Mouse (Mus musculus): ENCODE measurements around the gene Nav1. TPM values are rescaled to one million over a fixed set of nuclear protein-coding genes. Genes with fewer than 3 reads are reported as not detected.

The Nav1 gene
- polyA plus RNA-seq, 1 experiment from 2014 or later, result 25.6 TPM

DNA sequence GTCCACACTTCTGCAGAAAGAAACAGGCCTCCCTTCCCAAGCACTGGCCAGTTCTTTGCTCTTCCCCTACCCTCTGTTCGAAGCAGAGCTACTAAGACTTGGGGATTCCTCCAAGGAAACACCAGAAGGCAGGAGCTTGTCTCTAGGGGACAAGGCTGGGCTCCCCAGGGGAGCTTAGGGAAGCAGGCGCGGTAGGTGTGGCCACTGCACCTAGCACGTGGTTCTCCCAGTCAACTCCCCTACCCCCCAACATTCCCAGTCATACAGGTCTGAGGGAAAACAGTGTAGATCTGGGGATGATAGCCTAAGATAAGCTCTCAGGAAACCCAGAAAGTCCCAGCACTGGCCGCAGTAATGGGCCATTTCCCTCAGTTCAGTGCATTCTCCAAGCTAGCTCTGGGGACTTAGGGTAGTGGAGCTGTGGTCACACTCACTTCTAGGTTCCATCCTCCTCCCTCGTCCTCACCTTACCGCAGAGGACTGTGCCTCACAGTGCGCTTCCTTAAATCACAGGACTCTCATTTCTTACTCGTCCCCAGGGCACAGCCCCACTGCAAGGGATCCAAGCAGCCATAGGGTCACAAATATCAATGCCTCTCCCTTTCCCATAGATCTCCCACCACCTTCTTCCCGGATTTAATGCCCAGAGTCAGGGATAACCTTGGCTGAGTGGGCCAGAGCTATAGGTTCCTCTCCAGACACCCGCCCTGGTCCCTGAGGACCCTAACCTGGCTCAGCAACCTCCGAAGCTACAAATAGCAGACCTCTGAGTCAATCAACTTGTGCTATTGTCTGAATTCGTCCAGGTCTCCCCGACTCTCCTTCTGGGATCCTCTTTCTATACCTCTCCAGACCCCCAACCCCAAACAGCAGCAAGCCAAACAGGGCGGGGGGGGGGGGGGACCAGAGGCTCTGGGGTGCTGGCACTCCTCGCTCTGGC is 97.7 kb downstream of the Nav1 start:
- Histone ChIP-seq H3K36me3 (ENCODE audit: control insufficient read depth, insufficient read depth, low read length) (no peaks in the 10 kb centered on the region; the same call in 1 of the 2 replicates), H3K27me3 (ENCODE audit: control insufficient read depth, insufficient read depth, low read length) (no peaks in the 10 kb centered on the region), H3K9me3 (ENCODE audit: control insufficient read depth, low read depth, low read length) (no peaks in the 10 kb centered on the region), H3K4me2 (replicated peaks; ENCODE audit: low read depth, low read length) (peak overlapping the region; percentile 75), H3K9ac (replicated peaks; ENCODE audit: low read depth, low read length) (peak overlapping the region; percentile 38; the same call in 1 of the 2 replicates), H3K4me3 (ENCODE audit: low read depth, low read length) (peak overlapping the region; percentile 45), H3K4me1 (ENCODE audit: control insufficient read depth, insufficient read depth, low read length) (peaks cover 42% of the 10 kb centered on the region), H3K27ac (ENCODE audit: low read length) (no peak overlapping the region)
- WGBS, result 16% methylated on average over 16 of the region's 16 CpGs
- ATAC-seq (ENCODE audit: insufficient number of reproducible peaks, insufficient read depth, low FRiP score, low read depth), result no peak

DNA sequence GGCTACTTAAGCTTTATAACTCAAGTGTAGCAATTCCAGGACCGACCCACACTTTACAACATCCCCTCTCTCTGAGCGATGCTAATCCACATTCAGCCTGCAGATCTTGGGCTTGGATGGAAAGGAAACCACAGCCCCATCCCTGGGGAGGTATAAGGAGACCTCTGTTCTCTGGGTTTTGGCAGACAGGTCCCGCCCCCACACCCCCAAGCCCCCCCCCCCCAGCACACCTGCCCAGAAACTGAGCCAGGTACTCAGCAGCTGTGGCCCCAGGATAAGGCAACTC is 98.8 kb downstream of the Nav1 start:
- Histone ChIP-seq H3K4me3 (ENCODE audit: low read depth, low read length) (no peak overlapping the region), H3K4me1 (ENCODE audit: control insufficient read depth, insufficient read depth, low read length) (peaks cover 35% of the 10 kb centered on the region), H3K4me2 (replicated peaks; ENCODE audit: low read depth, low read length) (peak overlapping the region; percentile 75), H3K36me3 (ENCODE audit: control insufficient read depth, insufficient read depth, low read length) (no peaks in the 10 kb centered on the region; the same call in 1 of the 2 replicates), H3K27me3 (ENCODE audit: control insufficient read depth, insufficient read depth, low read length) (no peaks in the 10 kb centered on the region), H3K9ac (replicated peaks; ENCODE audit: low read depth, low read length) (no peak overlapping the region), H3K9me3 (ENCODE audit: control insufficient read depth, low read depth, low read length) (no peaks in the 10 kb centered on the region), H3K27ac (ENCODE audit: low read length) (no peak overlapping the region)
- WGBS, result 18% methylated on average over 3 of the region's 3 CpGs
- no peak for ATAC-seq (ENCODE audit: insufficient number of reproducible peaks, insufficient read depth, low FRiP score, low read depth)

DNA sequence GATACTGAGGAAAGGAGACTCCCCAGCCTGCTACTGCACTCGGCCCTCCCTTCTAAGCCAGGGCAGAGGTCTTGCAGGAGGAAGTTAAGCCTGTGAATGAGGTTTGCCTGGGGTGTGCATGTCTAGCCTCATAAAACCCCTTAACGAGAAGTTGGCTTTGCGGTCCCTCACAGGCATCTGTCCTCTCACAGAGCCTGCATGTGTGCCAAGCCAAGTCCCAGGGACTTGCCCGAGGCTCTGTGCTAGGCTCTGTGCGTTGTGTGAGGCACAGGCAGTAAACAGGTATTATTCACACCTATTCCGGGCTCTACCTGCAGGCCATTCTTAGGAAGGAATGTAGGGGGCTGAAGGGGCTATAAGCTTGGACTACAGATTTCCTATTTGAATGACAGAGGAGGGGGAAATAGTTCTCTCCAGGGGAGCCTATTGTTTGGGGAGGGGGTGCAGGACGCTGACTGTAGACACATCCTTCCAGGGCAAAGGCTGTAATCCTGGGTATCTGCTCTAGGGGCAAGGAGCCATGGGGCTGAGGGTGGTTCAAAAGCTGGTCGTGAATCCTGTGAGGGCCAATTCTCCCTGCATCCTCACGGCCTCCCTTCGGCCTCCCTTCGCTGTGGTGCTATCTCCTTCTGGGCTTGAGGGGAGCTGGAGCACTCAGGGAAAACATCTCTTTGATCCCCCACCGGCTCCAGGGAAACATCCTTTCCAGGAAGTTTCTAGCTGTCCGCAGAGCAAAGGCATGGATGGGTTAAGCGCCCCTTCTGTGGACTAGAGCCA is 99.3 kb downstream of the Nav1 start:
- no peak for ATAC-seq (ENCODE audit: insufficient number of reproducible peaks, insufficient read depth, low FRiP score, low read depth)
- WGBS, result 52% methylated on average over 14 of the region's 14 CpGs
- Histone ChIP-seq H3K9me3 (ENCODE audit: control insufficient read depth, low read depth, low read length) (no peaks in the 10 kb centered on the region), H3K27me3 (ENCODE audit: control insufficient read depth, insufficient read depth, low read length) (no peaks in the 10 kb centered on the region), H3K36me3 (ENCODE audit: control insufficient read depth, insufficient read depth, low read length) (no peaks in the 10 kb centered on the region; the same call in 1 of the 2 replicates), H3K27ac (ENCODE audit: low read length) (no peak overlapping the region), H3K9ac (replicated peaks; ENCODE audit: low read depth, low read length) (no peak overlapping the region), H3K4me1 (ENCODE audit: control insufficient read depth, insufficient read depth, low read length) (peaks cover 35% of the 10 kb centered on the region), H3K4me3 (ENCODE audit: low read depth, low read length) (no peak overlapping the region), H3K4me2 (replicated peaks; ENCODE audit: low read depth, low read length) (no peak overlapping the region)

DNA sequence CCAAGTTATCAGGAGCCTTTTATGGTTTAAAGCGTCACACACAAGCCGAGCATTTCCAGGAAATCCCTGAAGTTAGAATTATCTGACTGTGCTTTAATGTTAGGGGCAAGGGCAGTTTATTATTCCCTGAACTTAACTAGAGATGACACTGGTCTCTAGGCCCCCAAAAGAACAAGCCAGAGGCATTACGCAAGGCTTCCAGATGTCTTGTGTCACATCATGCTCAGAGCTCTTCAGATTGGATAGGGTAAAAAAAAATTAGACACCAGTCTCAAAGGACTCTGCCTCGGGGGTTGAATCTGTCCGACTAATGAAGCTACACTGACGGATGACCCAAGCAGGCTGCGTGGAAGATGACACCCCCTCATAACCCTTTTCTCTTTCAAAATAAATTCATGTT is 101.6 kb downstream of the Nav1 start:
- ATAC-seq (ENCODE audit: insufficient number of reproducible peaks, insufficient read depth, low FRiP score, low read depth), result no peak
- WGBS, result 43% methylated on average over 7 of the region's 7 CpGs
- Histone ChIP-seq H3K9ac (replicated peaks; ENCODE audit: low read depth, low read length) (no peak overlapping the region), H3K4me1 (ENCODE audit: control insufficient read depth, insufficient read depth, low read length) (peaks cover 29% of the 10 kb centered on the region), H3K27ac (ENCODE audit: low read length) (no peak overlapping the region), H3K4me2 (replicated peaks; ENCODE audit: low read depth, low read length) (no peak overlapping the region), H3K36me3 (ENCODE audit: control insufficient read depth, insufficient read depth, low read length) (no peaks in the 10 kb centered on the region; the same call in 1 of the 2 replicates), H3K27me3 (ENCODE audit: control insufficient read depth, insufficient read depth, low read length) (no peaks in the 10 kb centered on the region), H3K9me3 (ENCODE audit: control insufficient read depth, low read depth, low read length) (no peaks in the 10 kb centered on the region), H3K4me3 (ENCODE audit: low read depth, low read length) (no peak overlapping the region)

DNA sequence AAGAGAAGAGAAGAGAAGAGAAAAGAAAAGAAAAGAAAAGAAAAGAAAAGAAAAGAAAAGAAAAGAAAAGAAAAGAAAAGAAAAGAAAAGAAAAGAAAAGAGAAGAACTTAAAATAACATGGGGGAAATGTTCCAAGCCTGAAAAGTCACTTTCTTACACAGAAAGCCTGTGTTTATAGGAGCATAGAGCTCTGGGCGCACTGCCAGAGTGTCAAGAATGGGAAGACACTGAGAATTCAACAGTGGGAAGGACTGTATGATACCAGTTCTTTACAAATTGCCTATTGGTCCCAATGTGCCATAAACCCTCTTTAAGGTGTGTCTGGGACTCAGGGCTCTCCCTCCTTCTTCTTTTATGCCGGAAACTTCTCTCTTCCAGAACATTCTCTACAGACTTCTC is 103.7 kb downstream of the Nav1 start:
- Histone ChIP-seq H3K36me3 (ENCODE audit: control insufficient read depth, insufficient read depth, low read length) (no peaks in the 10 kb centered on the region; the same call in 1 of the 2 replicates), H3K4me2 (replicated peaks; ENCODE audit: low read depth, low read length) (no peak overlapping the region), H3K9me3 (ENCODE audit: control insufficient read depth, low read depth, low read length) (no peaks in the 10 kb centered on the region), H3K9ac (replicated peaks; ENCODE audit: low read depth, low read length) (no peak overlapping the region), H3K27ac (ENCODE audit: low read length) (peak overlapping the region; percentile 10; the same call in 1 of the 2 replicates), H3K4me3 (ENCODE audit: low read depth, low read length) (no peak overlapping the region), H3K4me1 (ENCODE audit: control insufficient read depth, insufficient read depth, low read length) (peaks cover 19% of the 10 kb centered on the region), H3K27me3 (ENCODE audit: control insufficient read depth, insufficient read depth, low read length) (no peaks in the 10 kb centered on the region)
- ATAC-seq (ENCODE audit: insufficient number of reproducible peaks, insufficient read depth, low FRiP score, low read depth), result no peak
- WGBS, result 69% methylated on average over 2 of the region's 2 CpGs

DNA sequence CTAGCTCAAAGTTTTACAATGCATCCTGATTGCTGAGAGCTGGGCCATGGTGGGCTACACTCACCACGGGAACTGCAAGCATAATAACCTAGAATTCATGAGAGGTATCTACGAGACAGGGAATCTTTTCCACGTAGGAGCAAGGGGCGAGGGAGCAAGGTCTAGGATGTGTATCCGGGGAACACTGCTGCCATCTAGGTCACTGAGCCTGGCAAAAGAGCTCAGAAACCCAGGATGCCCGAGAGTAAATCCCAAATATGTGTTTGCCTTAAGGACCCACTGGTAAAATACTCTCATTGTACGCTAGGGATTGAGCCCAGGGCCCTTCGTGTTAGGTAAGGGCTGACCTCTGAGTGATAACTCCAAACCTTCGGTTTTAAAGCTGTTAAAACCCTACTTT is 104.3 kb downstream of the Nav1 start:
- Histone ChIP-seq H3K9me3 (ENCODE audit: control insufficient read depth, low read depth, low read length) (no peaks in the 10 kb centered on the region), H3K4me2 (replicated peaks; ENCODE audit: low read depth, low read length) (no peak overlapping the region), H3K27ac (ENCODE audit: low read length) (no peak overlapping the region), H3K4me1 (ENCODE audit: control insufficient read depth, insufficient read depth, low read length) (peaks cover 13% of the 10 kb centered on the region), H3K9ac (replicated peaks; ENCODE audit: low read depth, low read length) (no peak overlapping the region), H3K36me3 (ENCODE audit: control insufficient read depth, insufficient read depth, low read length) (no peaks in the 10 kb centered on the region; the same call in 1 of the 2 replicates), H3K4me3 (ENCODE audit: low read depth, low read length) (no peak overlapping the region), H3K27me3 (ENCODE audit: control insufficient read depth, insufficient read depth, low read length) (no peaks in the 10 kb centered on the region)
- 81% methylated on average over 9 of the region's 9 CpGs for WGBS
- ATAC-seq (ENCODE audit: insufficient number of reproducible peaks, insufficient read depth, low FRiP score, low read depth), result no peak

DNA sequence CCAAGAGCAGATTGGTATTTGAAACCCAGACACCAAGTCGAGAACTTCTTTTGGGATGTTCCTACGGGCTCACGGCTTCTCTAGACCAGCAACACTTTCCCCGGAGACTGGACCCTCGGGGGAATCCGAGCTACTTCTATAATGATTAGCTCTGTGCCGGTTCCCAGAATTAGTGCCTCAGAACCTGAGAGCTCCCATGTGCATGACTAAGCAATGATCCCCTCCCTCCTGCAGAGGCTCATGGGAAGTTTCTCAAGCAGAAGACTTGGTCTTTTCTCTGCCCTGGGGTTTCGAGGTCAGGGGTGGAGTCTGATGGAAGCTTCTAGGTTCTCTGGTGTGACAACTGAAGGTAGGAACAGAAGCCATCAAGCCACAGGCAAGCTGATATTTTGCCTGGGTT is 105.0 kb downstream of the Nav1 start:
- H3K27ac ChIP-seq (ENCODE audit: low read length), result no peak overlapping the region
- no peaks in the 10 kb centered on the region for H3K27me3 ChIP-seq (ENCODE audit: control insufficient read depth, insufficient read depth, low read length)
- peaks cover 13% of the 10 kb centered on the region for H3K4me1 ChIP-seq (ENCODE audit: control insufficient read depth, insufficient read depth, low read length)
- no peaks in the 10 kb centered on the region; the same call in 1 of the 2 replicates for H3K36me3 ChIP-seq (ENCODE audit: control insufficient read depth, insufficient read depth, low read length)
- no peaks in the 10 kb centered on the region for H3K9me3 ChIP-seq (ENCODE audit: control insufficient read depth, low read depth, low read length)
- WGBS, result 72% methylated on average over 8 of the region's 8 CpGs
- no peak overlapping the region for H3K4me3 ChIP-seq (ENCODE audit: low read depth, low read length)
- H3K9ac ChIP-seq (replicated peaks; ENCODE audit: low read depth, low read length), result no peak overlapping the region
- no peak for ATAC-seq (ENCODE audit: insufficient number of reproducible peaks, insufficient read depth, low FRiP score, low read depth)
- no peak overlapping the region for H3K4me2 ChIP-seq (replicated peaks; ENCODE audit: low read depth, low read length)

DNA sequence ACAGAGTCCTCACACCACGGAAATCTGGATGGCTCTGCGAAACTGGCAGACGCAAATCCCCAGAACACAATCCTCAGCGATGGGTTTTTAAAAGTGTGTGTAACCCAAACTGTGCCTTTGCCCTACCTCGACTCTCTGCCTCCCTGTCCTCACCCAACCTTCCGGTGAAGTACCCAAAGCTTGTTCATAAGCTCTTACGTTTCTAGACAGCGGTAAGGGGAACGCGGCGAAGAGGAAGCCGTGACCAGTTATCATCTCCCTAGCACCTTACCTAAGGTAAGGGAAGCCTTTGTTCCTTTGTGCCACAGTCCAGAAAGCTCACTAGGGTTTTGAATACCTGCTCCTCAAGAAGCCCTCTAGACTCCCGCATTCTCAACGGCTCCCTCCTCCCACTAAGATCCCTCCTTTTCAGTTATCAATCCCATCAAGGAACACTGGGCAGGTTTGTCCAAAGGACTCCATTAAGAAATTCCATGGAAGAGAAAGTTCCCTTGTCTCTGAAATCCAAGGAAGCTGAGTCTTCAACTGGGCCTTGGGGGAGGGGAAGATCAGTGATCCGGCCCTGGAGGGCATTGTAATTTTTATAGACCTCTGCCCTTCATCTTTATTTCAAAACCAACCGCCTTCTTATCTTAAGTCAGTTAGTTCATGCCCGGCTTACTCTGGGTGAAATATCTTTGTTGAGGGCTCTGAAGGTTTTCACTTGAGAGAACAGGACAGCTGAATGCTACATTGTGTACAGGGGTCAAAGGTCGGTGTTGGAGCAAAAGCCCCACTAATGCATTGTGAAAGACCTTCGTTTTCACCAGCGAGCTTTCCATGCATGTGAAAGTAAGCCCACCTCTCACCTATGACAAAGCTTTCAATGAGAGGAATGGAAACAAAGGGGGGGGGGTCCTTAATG is 108.4 kb downstream of the Nav1 start:
- no peak overlapping the region for H3K4me3 ChIP-seq (ENCODE audit: low read depth, low read length)
- no peak for ATAC-seq (ENCODE audit: insufficient number of reproducible peaks, insufficient read depth, low FRiP score, low read depth)
- H3K27me3 ChIP-seq (ENCODE audit: control insufficient read depth, insufficient read depth, low read length), result no peaks in the 10 kb centered on the region
- no peaks in the 10 kb centered on the region for H3K36me3 ChIP-seq (ENCODE audit: control insufficient read depth, insufficient read depth, low read length)
- H3K4me2 ChIP-seq (replicated peaks; ENCODE audit: low read depth, low read length), result no peak overlapping the region
- no peak overlapping the region for H3K27ac ChIP-seq (ENCODE audit: low read length)
- H3K9me3 ChIP-seq (ENCODE audit: control insufficient read depth, low read depth, low read length), result no peaks in the 10 kb centered on the region
- no peak overlapping the region for H3K9ac ChIP-seq (replicated peaks; ENCODE audit: low read depth, low read length)
- H3K4me1 ChIP-seq (ENCODE audit: control insufficient read depth, insufficient read depth, low read length), result peaks cover 18% of the 10 kb centered on the region
- WGBS, result 73% methylated on average over 20 of the region's 20 CpGs
